ENCODE assay signal across 8 mouse cellular contexts in genomic region chr3:87986868-87987267, GRCm38 (mm10). TPM values are rescaled to one million over a fixed set of nuclear protein-coding genes. Genes with fewer than 3 reads are reported as not detected.
DNase-seq lines count a peak whose midpoint lies in the region; ATAC-seq and TF ChIP-seq lines count a peak whose summit lies in the region.

No protein-coding gene starts in this region.

- H3K36me3 ChIP-seq in megakaryocyte, embryonic 14.5 days (replicated peaks; ENCODE audit: low read length): no peaks in the 10 kb centered on the region

- TF ChIP-seq CTCF in cortical plate, adult 2 months (IDR thresholded peaks at IDR 0.05; ENCODE audit: extremely low read depth, insufficient read depth, low read length): peak; percentile 91

- H3K4me1 ChIP-seq in cortical plate, adult 2 months (ENCODE audit: control insufficient read depth, insufficient read depth, low read length): no peaks in the 10 kb centered on the region
- peaks cover 76% of the 10 kb centered on the region for H3K4me1 ChIP-seq in megakaryocyte, embryonic 14.5 days

- peaks cover 90% of the 10 kb centered on the region for H3K27me3 ChIP-seq in megakaryocyte, embryonic 14.5 days (replicated peaks)

- peak; percentile 93 for DNase-seq in gastrocnemius, adult 8-10 months (ENCODE audit: low spot score in 2 of 2)
- DNase-seq in hindlimb bud, embryonic 11.5 days (ENCODE audit: extremely low spot score, low read depth, low spot score): peak; percentile 96
- peak; percentile 79 to 83 for DNase-seq in left cerebral cortex, adult 8-10 months (ENCODE audit: low spot score in 2 of 2)
- DNase-seq in right cerebral cortex, postnatal 10 days (ENCODE audit: low spot score in 2 of 2): peak; percentile 93 to 96
- DNase-seq in urinary bladder, postnatal 25 days (ENCODE audit: low spot score): peak; percentile 97

- ATAC-seq in activated CD4-positive, CD25-positive, alpha-beta regulatory T cell, adult 4 months: peak; percentile 81

- no peaks in the 10 kb centered on the region for H3K9me3 ChIP-seq in megakaryocyte, embryonic 14.5 days

- no peak for TF ChIP-seq POLR2A in cortical plate, adult 2 months (IDR thresholded peaks at IDR 0.05; ENCODE audit: extremely low read depth, insufficient read depth, low read length)

- H3K4me3 ChIP-seq in cortical plate, adult 2 months (ENCODE audit: insufficient read depth, low read length): no peak overlapping the region
- H3K4me3 ChIP-seq in megakaryocyte, embryonic 14.5 days (replicated peaks): peak overlapping the region; percentile 88

- H3K27ac ChIP-seq in cortical plate, adult 2 months (ENCODE audit: insufficient read depth, low read length): no peak overlapping the region

RNA-seq across cellular contexts. Expression of gene Bcan, which starts 13.2 kb away (rescaled TPM):
- not detected for polyA plus RNA-seq in activated CD4-positive, CD25-positive, alpha-beta regulatory T cell, adult 4 months (2017; shearing (Covaris generic))
- polyA plus RNA-seq in cortical plate, adult 2 months (2012; rRNA removed): 378 and 380 TPM in 2 replicates
- total RNA-seq in gastrocnemius, adult 8-10 months (2022): under 1 TPM in 1 of 4 experiments, not detected in 3; 0.15 TPM
- 100 to 1,000 TPM; 230 to 238 (median 233) TPM for total RNA-seq in left cerebral cortex, adult 8-10 months (2022)
- not detected in 2 replicates for polyA plus RNA-seq in megakaryocyte, embryonic 14.5 days (2012; ENCODE audit: insufficient read depth, low replicate concordance)

RNA-seq across cellular contexts. Expression of gene Nes, which starts 16.0 kb away (rescaled TPM):
- polyA plus RNA-seq in activated CD4-positive, CD25-positive, alpha-beta regulatory T cell, adult 4 months (2017; shearing (Covaris generic)): not detected
- polyA plus RNA-seq in cortical plate, adult 2 months (2012; rRNA removed): 3.1 and 3.6 TPM in 2 replicates
- total RNA-seq in gastrocnemius, adult 8-10 months (2022): 10 to 100 TPM in 2 of 4 experiments, 1 to 10 TPM in 2; 8.7 to 18.0 (median 12.0) TPM
- total RNA-seq in left cerebral cortex, adult 8-10 months (2022): 1 to 10 TPM; 4.0 to 5.5 (median 5.2) TPM
- polyA plus RNA-seq in megakaryocyte, embryonic 14.5 days (2012; ENCODE audit: insufficient read depth, low replicate concordance): 0.29 TPM in 1 of 2 replicates, not detected in the other

RNA-seq across cellular contexts. Expression of gene Crabp2, which starts 38.4 kb away (rescaled TPM):
- not detected for polyA plus RNA-seq in activated CD4-positive, CD25-positive, alpha-beta regulatory T cell, adult 4 months (2017; shearing (Covaris generic))
- polyA plus RNA-seq in cortical plate, adult 2 months (2012; rRNA removed): 5.2 and 6.2 TPM in 2 replicates
- not detected for total RNA-seq in gastrocnemius, adult 8-10 months (2022)
- total RNA-seq in left cerebral cortex, adult 8-10 months (2022): 1 to 10 TPM; 4.9 to 6.5 (median 5.9) TPM
- 0.47 TPM in 1 of 2 replicates, not detected in the other for polyA plus RNA-seq in megakaryocyte, embryonic 14.5 days (2012; ENCODE audit: insufficient read depth, low replicate concordance)

RNA-seq across cellular contexts. Expression of gene Hapln2, which starts 40.5 kb away (rescaled TPM):
- not detected for polyA plus RNA-seq in activated CD4-positive, CD25-positive, alpha-beta regulatory T cell, adult 4 months (2017; shearing (Covaris generic))
- 38.5 and 52.4 TPM in 2 replicates for polyA plus RNA-seq in cortical plate, adult 2 months (2012; rRNA removed)
- under 1 TPM in 1 of 4 experiments, not detected in 3; 0.11 TPM for total RNA-seq in gastrocnemius, adult 8-10 months (2022)
- total RNA-seq in left cerebral cortex, adult 8-10 months (2022): 10 to 100 TPM; 23.0 to 35.7 (median 32.1) TPM
- not detected in 2 replicates for polyA plus RNA-seq in megakaryocyte, embryonic 14.5 days (2012; ENCODE audit: insufficient read depth, low replicate concordance)

RNA-seq across cellular contexts. Expression of gene Gpatch4, which starts 56.0 kb away (rescaled TPM):
- polyA plus RNA-seq in activated CD4-positive, CD25-positive, alpha-beta regulatory T cell, adult 4 months (2017; shearing (Covaris generic)): 10 to 100 TPM; 25.3 to 33.4 TPM
- 14.1 and 14.3 TPM in 2 replicates for polyA plus RNA-seq in cortical plate, adult 2 months (2012; rRNA removed)
- 10 to 100 TPM; 24.2 to 30.2 (median 25.5) TPM for total RNA-seq in gastrocnemius, adult 8-10 months (2022)
- 10 to 100 TPM; 16.7 to 19.5 (median 18.1) TPM for total RNA-seq in left cerebral cortex, adult 8-10 months (2022)
- 5.3 and 18.9 TPM in 2 replicates for polyA plus RNA-seq in megakaryocyte, embryonic 14.5 days (2012; ENCODE audit: insufficient read depth, low replicate concordance)

Comparison
In these comparisons a context has a peak if more than half of its experiments do, and no peak if none do; other contexts are left out.
1. RNA of gene Bcan, which starts 13.2 kb away (polyA plus RNA-seq): 378 to 380 TPM in cortical plate, adult 2 months; not detected in activated CD4-positive, CD25-positive, alpha-beta regulatory T cell, adult 4 months and not detected in megakaryocyte, embryonic 14.5 days; every median in the first group is over 100 times any median in the second.
2. Peak in every context shown above with its lines, with median percentiles within 50 percentile points of each other: DNase-seq.